In the genomic region with DNA sequence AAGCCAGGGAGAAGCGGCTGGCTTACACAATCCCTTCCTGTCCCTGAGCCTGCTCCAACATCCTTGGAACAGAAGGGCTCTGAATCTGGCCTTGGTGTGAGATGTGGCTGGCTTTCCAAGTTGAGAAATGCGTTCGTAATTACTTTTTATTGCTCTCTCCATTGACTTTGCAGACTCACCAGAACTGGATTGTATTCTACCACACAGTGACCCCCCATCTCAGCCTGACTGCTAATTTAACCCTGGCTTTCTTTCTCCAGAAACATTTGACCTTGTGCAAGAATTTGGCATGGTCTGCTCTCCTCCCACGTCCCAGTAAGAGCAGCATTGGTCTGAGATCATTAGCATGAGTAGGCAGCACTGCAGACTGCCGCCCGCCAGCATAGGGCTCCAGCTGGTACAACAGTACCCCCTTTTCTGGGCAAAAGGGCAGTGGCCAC, we compare ENCODE assay signal across 9 mouse cellular contexts.
DNase-seq lines count a peak whose midpoint lies in the region; ATAC-seq and TF ChIP-seq lines count a peak whose summit lies in the region.
"Had no signal": no experiment of that assay in that cellular context is flagged by ENCODE, and none has a peak within 500 bp of the region (broad histone marks: within the 10 kb centered on the region; RNA-seq: fewer than 3 reads in every experiment).

No protein-coding gene starts in this region.

- peak overlapping the region; percentile 66 for H3K4me2 ChIP-seq in myocyte (ENCODE audit: low read depth)
- no peak overlapping the region for H3K4me2 ChIP-seq in midbrain, embryonic 16.5 days (ENCODE audit: low read length)
- H3K4me2 ChIP-seq: liver, embryonic 13.5 days had no signal

- no peak for TF ChIP-seq POLR2A in heart, adult 2 months (IDR thresholded peaks at IDR 0.05; ENCODE audit: insufficient read depth, low read depth, low read length)
- no peak for TF ChIP-seq POLR2A in myocyte (IDR thresholded peaks at IDR 0.05; ENCODE audit: insufficient read length, low read depth)

- H3K36me3 ChIP-seq in heart, adult 2 months (ENCODE audit: control insufficient read depth, insufficient read depth, low read length), result no peaks in the 10 kb centered on the region
- no peaks in the 10 kb centered on the region for H3K36me3 ChIP-seq in myocyte (ENCODE audit: control insufficient read depth, insufficient read depth)
- no peaks in the 10 kb centered on the region for H3K36me3 ChIP-seq in midbrain, embryonic 16.5 days (ENCODE audit: control insufficient read depth, insufficient read depth, low read length)
- H3K36me3 ChIP-seq: liver, embryonic 13.5 days had no signal

- H3K9ac ChIP-seq in heart, adult 2 months (ENCODE audit: low read depth, low read length), result no peak overlapping the region
- H3K9ac ChIP-seq in midbrain, embryonic 16.5 days (ENCODE audit: low read depth, low read length), result no peak overlapping the region
- H3K9ac ChIP-seq: liver, embryonic 13.5 days had no signal

- H3K27ac ChIP-seq in heart, adult 2 months, result peak overlapping the region; percentile 44
- peak overlapping the region; percentile 83 for H3K27ac ChIP-seq in layer of hippocampus, adult 2 months
- H3K27ac ChIP-seq in midbrain, embryonic 16.5 days (ENCODE audit: low read length), result no peak overlapping the region
- H3K27ac ChIP-seq: liver, embryonic 13.5 days had no signal

- intact Hi-C loops in heart, adult 2 months (cut with DNase I), result loop anchor here (5.0 kb wide), 1 partner anchor 308 kb away; no protein-coding TSS in a partner anchor

- no peaks in the 10 kb centered on the region for H3K9me3 ChIP-seq in midbrain, embryonic 16.5 days (replicated peaks; ENCODE audit: control insufficient read depth, low read length, poor library complexity, severe bottlenecking)
- H3K9me3 ChIP-seq: liver, embryonic 13.5 days had no signal

- TF ChIP-seq CTCF in heart, adult 2 months (IDR thresholded peaks at IDR 0.05), result no peak
- TF ChIP-seq CTCF in layer of hippocampus, adult 2 months (conservative IDR thresholded peaks at IDR 0.05), result no peak

- no peak for TF ChIP-seq EP300 in heart, adult 2 months (IDR thresholded peaks at IDR 0.05; ENCODE audit: insufficient read depth, low read depth, low read length)

- DNase-seq in layer of hippocampus, adult 11-12 months (ENCODE audit: low spot score), result peak; percentile 24
- no peak for DNase-seq in layer of hippocampus, adult 9-10 months (ENCODE audit: low spot score)
- peak; percentile 88 for DNase-seq in cerebellum, adult 11-12 months
- peak; percentile 48 to 71 for DNase-seq in heart, adult 2 months
- peak; percentile 18 to 42 for DNase-seq in layer of hippocampus, adult 2 months (ENCODE audit: low spot score in 2 of 2)
- no peak for DNase-seq in spleen, postnatal 10 days (ENCODE audit: low spot score in 2 of 2)
- DNase-seq: liver, embryonic 13.5 days had no signal

- WGBS in heart, adult 2 months, result 35% methylated on average over 6 of the region's 6 CpGs
- WGBS in midbrain, embryonic 16.5 days, result 74% methylated on average over 6 of the region's 6 CpGs

- no peak overlapping the region for H3ac ChIP-seq in myocyte (ENCODE audit: control insufficient read depth, insufficient read length)

- H3K79me2 ChIP-seq in heart, adult 2 months (replicated peaks; ENCODE audit: control insufficient read depth, insufficient read depth, low read length), result no peaks in the 10 kb centered on the region
- no peaks in the 10 kb centered on the region for H3K79me2 ChIP-seq in myocyte (ENCODE audit: control insufficient read depth, insufficient read depth)

- no peak overlapping the region for H3K4me3 ChIP-seq in heart, adult 2 months
- peak overlapping the region; percentile 20; the same call in 1 of the 2 replicates for H3K4me3 ChIP-seq in layer of hippocampus, adult 2 months
- H3K4me3 ChIP-seq in myocyte, result no peak overlapping the region
- H3K4me3 ChIP-seq in midbrain, embryonic 16.5 days (ENCODE audit: low read depth, low read length), result no peak overlapping the region
- H3K4me3 ChIP-seq: liver, embryonic 13.5 days had no signal

- H3K4me1 ChIP-seq in heart, adult 2 months (ENCODE audit: control insufficient read depth, insufficient read depth, low read length), result peaks cover 1% of the 10 kb centered on the region
- no peaks in the 10 kb centered on the region for H3K4me1 ChIP-seq in midbrain, embryonic 16.5 days (ENCODE audit: control insufficient read depth, insufficient read depth, low read length)
- H3K4me1 ChIP-seq: liver, embryonic 13.5 days had no signal

- no peak for ATAC-seq in midbrain, embryonic 16.5 days

- no peaks in the 10 kb centered on the region for H3K27me3 ChIP-seq in heart, adult 2 months (ENCODE audit: control insufficient read depth, insufficient read depth, low read length)
- no peaks in the 10 kb centered on the region for H3K27me3 ChIP-seq in myocyte (ENCODE audit: control insufficient read depth, insufficient read depth, insufficient read length)
- no peaks in the 10 kb centered on the region for H3K27me3 ChIP-seq in midbrain, embryonic 16.5 days (ENCODE audit: control insufficient read depth, insufficient read depth, low read depth, low read length)
- H3K27me3 ChIP-seq: liver, embryonic 13.5 days had no signal

TF ChIP-seq in myocyte, 11 proteins besides CTCF, POLR2A, EP300 and RAD21:
- TF ChIP-seq MYOD1 (IDR thresholded peaks at IDR 0.05; ENCODE audit: control insufficient read depth in 1 of 3, insufficient read length in 2 of 3, low read depth in 2 of 3) (no peak), CEBPB (IDR thresholded peaks at IDR 0.05; ENCODE audit: insufficient read depth, poor library complexity, severe bottlenecking) (0 out of 2 replicates have a peak, but pooled peaks have one; percentile 30)

Comparison
In these comparisons a context has a peak if more than half of its experiments do, and no peak if none do; other contexts are left out.
1. DNase-seq: peak in layer of hippocampus, adult 11-12 months (single experiment), cerebellum, adult 11-12 months (single experiment), heart, adult 2 months (2 of 2) and layer of hippocampus, adult 2 months (2 of 2); none in layer of hippocampus, adult 9-10 months (single experiment) and spleen, postnatal 10 days (0 of 2).